ENCODE assay signal across 8 mouse cellular contexts in genomic region chr14:13284091-13284844, GRCm38 (mm10). TPM values are rescaled to one million over a fixed set of nuclear protein-coding genes. Genes with fewer than 3 reads are reported as not detected.
DNase-seq lines count a peak whose midpoint lies in the region; ATAC-seq lines count a peak whose summit lies in the region.

Gene Synpr (plus strand): TSS chr14:13284780.

- peak; percentile 93 for ATAC-seq in frontal cortex, adult (ENCODE audit: low TSS enrichment)

- peak; percentile 78 for DNase-seq in layer of hippocampus, adult 11-12 months (ENCODE audit: low spot score)
- DNase-seq in layer of hippocampus, adult 9-10 months (ENCODE audit: low spot score): no peak
- peak; percentile 74 for DNase-seq in cerebellum, adult 9-10 months
- DNase-seq in layer of hippocampus, postnatal 10 days (ENCODE audit: low spot score in 2 of 2): peak; percentile 77 to 84
- peak; percentile 93 for DNase-seq in mesoderm, embryonic 11.5 days (ENCODE audit: low read depth, low spot score)
- DNase-seq in right cerebral cortex, postnatal 36 days (ENCODE audit: low spot score in 2 of 2): peak; percentile 53 to 60
- DNase-seq in spleen, adult 12 weeks (ENCODE audit: low spot score): no peak

RNA-seq across cellular contexts. Expression of gene Synpr, which starts in this region (rescaled TPM):
- 100 to 1,000 TPM; 122 to 125 TPM for total RNA-seq in layer of hippocampus, postnatal 10 days (2021)

Comparison
In these comparisons a context has a peak if more than half of its experiments do, and no peak if none do; other contexts are left out.
1. DNase-seq: peak in layer of hippocampus, adult 11-12 months (single experiment), cerebellum, adult 9-10 months (single experiment), layer of hippocampus, postnatal 10 days (2 of 2), mesoderm, embryonic 11.5 days (single experiment) and right cerebral cortex, postnatal 36 days (2 of 2); none in layer of hippocampus, adult 9-10 months (single experiment) and spleen, adult 12 weeks (single experiment).